Mouse (Mus musculus): ENCODE measurements around the gene Otud7a.
A peak's percentile ranks its signal among the peaks of the same experiment; 100 is the strongest.

Gene Otud7a

DNA sequence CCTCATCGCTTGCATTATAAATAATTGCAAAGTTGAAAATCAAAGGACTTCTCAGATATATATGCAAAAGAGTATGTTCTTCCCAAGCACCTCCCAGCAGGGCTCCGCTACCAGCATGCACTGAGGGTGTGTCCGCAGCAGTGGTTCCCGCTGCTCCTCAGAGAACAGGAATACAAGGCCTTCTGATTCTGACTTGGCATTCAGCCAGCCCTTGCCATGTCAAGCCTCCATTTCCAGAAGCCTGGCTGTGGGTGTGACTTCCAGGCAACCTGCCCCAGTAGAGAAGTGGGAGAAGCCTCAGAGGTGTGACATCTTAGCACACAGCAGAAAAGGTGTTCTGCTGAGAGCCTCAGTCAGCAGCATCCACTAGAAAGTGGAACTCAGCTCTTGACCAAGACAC, 253.4 kb downstream of the Otud7a start:
- no peak for DNase-seq (ENCODE audit: low spot score in 2 of 2)

- no peak for DNase-seq (ENCODE audit: low spot score in 2 of 2)
Measured at GRCm38 (mm10) chr7:63717903-63718302, 273.4 kb downstream of the Otud7a start.

DNA sequence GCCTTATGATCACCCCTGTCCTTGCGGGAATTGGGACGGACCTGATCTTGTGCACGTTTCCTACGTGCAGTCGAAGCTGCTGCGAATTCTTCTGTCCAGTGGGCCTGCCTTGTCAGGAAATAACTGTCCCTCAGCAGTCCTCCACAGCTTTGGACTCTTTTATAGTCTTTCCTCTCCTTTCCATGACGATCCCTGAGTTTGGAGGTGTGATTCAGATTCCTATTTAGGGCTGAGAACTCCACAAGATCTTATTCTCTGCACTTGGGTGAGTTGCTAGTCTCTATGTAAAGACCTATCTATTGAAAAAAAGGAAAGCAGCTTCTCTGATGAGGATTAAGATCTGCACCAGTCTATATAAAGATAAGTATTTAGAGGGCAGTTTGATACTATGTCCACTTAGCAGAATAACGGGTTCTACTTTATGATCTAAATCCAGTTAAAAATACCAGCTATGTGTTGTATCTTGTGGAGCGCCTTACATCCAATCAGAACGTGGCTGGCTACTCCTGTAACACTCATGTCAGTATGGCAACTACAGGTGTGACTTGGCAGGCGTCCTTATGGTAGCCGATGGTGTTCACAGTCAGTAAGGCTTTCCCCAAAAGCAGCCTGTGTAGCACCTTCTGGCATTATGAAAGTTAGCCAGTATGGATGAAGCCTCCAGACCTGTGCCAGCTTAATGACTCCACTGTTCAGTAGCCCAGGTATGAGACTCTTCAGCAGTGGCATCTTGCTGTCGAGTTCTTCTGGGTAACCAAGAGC, 274.8 kb downstream of the Otud7a start:
- no peak for DNase-seq (ENCODE audit: low spot score in 2 of 2)

- DNase-seq (ENCODE audit: low spot score in 2 of 2): no peak
Measured at GRCm38 (mm10) chr7:63720682-63721081, 276.1 kb downstream of the Otud7a start.

- DNase-seq (ENCODE audit: low spot score in 2 of 2): no peak
Measured at GRCm38 (mm10) chr7:63725040-63725729, 280.6 kb downstream of the Otud7a start.

DNA sequence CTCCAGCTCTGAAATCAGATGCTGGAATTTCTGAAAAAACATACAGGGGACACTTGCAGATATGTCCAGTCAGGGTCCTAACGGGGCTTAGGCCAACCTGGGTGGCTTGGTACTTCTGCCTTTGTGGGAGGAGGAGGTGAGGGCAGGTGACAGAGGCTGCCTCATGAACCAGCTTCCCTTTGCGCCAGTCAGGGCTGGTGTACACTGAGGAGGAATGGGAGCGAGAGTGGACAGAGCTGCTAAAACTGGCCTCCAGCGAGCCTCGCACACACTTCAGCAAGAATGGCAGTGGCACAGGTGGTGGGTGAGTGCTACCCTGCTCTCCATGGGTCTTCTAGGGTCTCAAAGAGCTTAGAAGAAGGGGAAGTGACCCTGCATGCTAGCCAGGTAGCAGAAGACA, 285.1 kb downstream of the Otud7a start:
- DNase-seq (ENCODE audit: low spot score in 2 of 2): no peak

DNA sequence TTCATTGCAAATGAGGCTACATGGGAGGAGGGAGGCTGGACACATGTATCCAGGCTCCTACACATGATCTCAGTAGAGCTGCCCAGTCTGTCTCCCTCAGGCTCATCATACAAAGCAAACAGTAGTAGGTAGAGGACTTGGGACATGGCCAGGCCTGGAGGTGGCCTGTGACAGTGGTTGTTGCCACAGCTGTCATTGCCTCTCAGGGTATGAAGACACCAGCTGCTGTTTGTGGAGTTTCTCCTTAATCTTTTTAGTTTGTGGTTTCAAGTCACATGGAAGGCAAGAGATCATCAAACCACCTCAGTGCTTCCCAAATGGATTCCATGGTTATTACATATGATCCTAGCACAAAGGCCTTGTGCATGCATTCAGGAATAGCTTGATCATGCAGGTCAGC, 285.5 kb downstream of the Otud7a start:
- DNase-seq (ENCODE audit: low spot score in 2 of 2): no peak

- DNase-seq (ENCODE audit: low spot score in 2 of 2): no peak
Measured at GRCm38 (mm10) chr7:63737725-63738124, 293.2 kb downstream of the Otud7a start.

DNA sequence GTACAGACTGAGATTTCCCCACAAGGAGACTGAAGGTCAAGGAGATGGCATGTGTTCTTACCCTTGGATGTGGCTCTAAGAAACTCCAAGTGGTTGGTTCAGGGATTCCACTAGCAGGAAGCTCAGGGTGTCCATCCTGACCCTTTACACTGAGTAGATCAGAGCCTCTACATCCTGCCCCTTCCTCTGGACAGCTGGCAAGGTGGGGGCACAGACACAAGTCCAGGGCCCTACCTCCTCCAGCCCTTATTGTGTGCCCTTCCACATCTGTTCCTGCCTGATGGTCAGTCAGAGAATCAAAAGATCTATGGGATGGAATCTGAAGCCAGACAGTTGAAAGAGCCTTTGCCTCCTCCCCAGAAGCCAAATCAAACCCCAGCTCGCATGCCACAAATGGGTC, 293.6 kb downstream of the Otud7a start:
- no peak for DNase-seq (ENCODE audit: low spot score in 2 of 2)

DNA sequence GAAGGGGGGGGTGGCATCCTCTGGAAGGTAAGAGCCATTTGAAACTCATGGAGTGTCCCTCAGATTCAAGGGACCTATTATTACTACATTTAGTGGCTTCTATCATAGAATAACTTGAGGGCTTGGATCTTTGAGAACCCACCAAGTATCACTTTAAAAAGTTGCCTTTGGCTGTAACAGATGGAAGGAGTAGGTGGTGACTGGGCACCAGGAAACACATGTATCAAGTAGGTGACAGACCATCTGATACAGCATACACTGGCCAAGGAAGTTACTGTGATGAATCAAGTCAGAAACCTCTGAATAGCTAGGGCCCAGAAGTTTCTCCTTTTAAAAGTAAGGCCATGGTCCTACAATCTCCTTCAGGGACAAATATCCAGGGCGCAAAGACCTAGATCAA, 298.6 kb downstream of the Otud7a start:
- no peak for DNase-seq (ENCODE audit: low spot score in 2 of 2)

- no peak for DNase-seq (ENCODE audit: low spot score in 2 of 2)
Measured at GRCm38 (mm10) chr7:63752081-63752480, 307.5 kb downstream of the Otud7a start.

GRCm38 (mm10) chr7:63753274-63753751, 308.8 kb downstream of the Otud7a start:
- peak in 1 of 2 experiments; percentile 44 for DNase-seq (ENCODE audit: low spot score in 2 of 2)

DNA sequence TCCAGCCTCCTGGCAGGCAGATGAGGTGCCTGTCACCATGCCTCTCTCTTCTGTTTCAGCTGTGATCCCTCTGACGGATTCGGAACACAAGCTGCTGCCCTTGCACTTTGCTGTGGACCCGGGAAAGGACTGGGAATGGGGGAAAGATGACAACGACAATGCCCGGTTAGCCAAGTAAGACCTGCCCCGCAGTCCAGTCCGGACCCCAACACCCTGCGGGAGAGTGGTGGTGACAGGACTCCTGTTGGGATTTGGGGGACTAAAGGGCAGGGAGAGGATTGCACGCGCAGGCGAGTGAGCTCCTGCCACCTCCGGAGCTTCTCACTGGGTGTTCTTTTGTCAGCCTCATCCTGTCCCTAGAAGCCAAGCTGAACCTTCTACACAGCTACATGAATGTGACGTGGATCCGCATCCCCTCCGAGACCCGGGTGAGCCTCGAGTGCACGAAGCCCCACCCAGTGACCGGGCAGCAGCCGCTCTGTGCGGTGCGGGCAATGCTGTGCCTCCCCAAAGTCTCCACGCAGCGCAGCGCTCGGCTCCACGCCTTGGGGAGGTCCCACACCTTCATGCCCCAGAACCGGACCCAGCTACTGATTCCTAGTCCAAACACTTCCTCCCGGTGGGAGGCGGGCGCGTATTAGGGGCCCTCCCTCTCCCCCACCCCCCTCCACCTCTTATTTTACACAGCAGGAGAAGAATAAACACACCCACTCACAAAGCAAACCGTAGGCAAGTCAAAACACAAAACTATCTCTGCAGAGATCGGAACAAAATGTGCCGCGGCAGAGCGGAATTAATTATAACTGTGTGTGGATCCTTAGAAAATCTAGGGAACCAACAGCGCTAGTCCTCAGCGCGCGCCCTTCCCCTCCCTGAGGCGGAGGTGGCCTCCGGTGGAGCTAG, 310.3 kb downstream of the Otud7a start:
- DNase-seq (ENCODE audit: low spot score in 2 of 2): peak; percentile 69 to 72

- DNase-seq (ENCODE audit: low spot score in 2 of 2): peak; percentile 81
Measured at GRCm38 (mm10) chr7:63755476-63755948, 311.0 kb downstream of the Otud7a start.

- no peak for DNase-seq (ENCODE audit: low spot score in 2 of 2)
Measured at GRCm38 (mm10) chr7:63757136-63757677, 312.7 kb downstream of the Otud7a start.

- no peak for DNase-seq (ENCODE audit: low spot score in 2 of 2)
Measured at GRCm38 (mm10) chr7:63757678-63758239, 313.2 kb downstream of the Otud7a start.

DNA sequence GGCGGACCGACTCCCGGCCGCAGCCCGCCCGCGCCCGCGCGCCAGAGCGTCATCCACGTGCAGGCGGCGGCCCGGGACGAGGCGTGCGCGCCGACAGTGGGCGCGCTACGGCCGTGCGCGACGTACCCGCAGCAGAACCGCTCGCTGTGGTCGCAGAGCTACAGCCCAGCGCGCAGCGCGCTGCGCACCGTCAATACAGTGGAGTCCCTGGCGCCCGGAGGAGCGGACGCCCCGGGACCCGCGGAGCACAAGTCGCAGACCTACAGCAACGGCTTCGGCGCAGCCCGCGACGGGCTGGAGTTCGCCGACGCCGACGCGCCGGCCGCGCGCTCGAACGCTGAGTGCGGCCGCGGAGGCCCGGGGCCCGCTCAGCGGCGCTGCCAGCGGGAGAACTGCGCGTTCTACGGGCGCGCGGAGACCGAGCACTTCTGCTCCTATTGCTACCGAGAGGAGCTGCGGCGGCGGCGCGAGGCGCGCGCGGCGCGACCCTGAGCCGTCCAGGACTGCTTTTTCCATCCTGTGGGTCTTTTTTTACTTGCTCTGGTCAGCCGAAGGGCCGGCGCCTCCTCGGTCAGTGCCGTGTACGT, 313.8 kb downstream of the Otud7a start:
- no peak for DNase-seq (ENCODE audit: low spot score in 2 of 2)

GRCm38 (mm10) chr7:63759606-63760005, 315.1 kb downstream of the Otud7a start:
- no peak for DNase-seq (ENCODE audit: low spot score in 2 of 2)

GRCm38 (mm10) chr7:63762529-63762928, 318.0 kb downstream of the Otud7a start:
- DNase-seq (ENCODE audit: low spot score in 2 of 2): no peak

- DNase-seq (ENCODE audit: low spot score in 2 of 2): no peak
Measured at GRCm38 (mm10) chr7:63768398-63769029, 324.0 kb downstream of the Otud7a start.
